Mouse (Mus musculus): ENCODE results near the gene 2610002M06Rik.

Gene 2610002M06Rik

GRCm38 (mm10) chrX:107790750-107791493, 25.2 kb downstream of the 2610002M06Rik start:
- Histone ChIP-seq H3K4me3 (replicated peaks; ENCODE audit: low read length) (no peak overlapping the region), H3K27me3 (ENCODE audit: insufficient read depth, low read length) (no peaks in the 10 kb centered on the region), H3K36me3 (ENCODE audit: insufficient read depth, low read length) (no peaks in the 10 kb centered on the region), H3K9me3 (ENCODE audit: low read length) (no peaks in the 10 kb centered on the region), H3K4me1 (replicated peaks; ENCODE audit: low read depth, low read length) (no peaks in the 10 kb centered on the region)
- no peak for TF ChIP-seq NANOG (IDR thresholded peaks at IDR 0.05; ENCODE audit: borderline replicate concordance, low read length)
- TF ChIP-seq POU5F1 (IDR thresholded peaks at IDR 0.05; ENCODE audit: borderline replicate concordance, low read length) = no peak

- no peaks in the 10 kb centered on the region for H3K9me3 ChIP-seq (ENCODE audit: low read length)
- H3K4me1 ChIP-seq (replicated peaks; ENCODE audit: low read depth, low read length) = no peaks in the 10 kb centered on the region
- no peaks in the 10 kb centered on the region for H3K27me3 ChIP-seq (ENCODE audit: insufficient read depth, low read length)
- no peaks in the 10 kb centered on the region for H3K36me3 ChIP-seq (ENCODE audit: insufficient read depth, low read length)
- TF ChIP-seq POU5F1 (IDR thresholded peaks at IDR 0.05; ENCODE audit: borderline replicate concordance, low read length) = no peak
- TF ChIP-seq NANOG (IDR thresholded peaks at IDR 0.05; ENCODE audit: borderline replicate concordance, low read length) = no peak
- TF ChIP-seq CTCF (conservative IDR thresholded peaks at IDR 0.05; ENCODE audit: low read length) = no peak
- no peak overlapping the region for H3K4me3 ChIP-seq (replicated peaks; ENCODE audit: low read length)
These were observed 26.0 kb downstream of the 2610002M06Rik start for GRCm38 (mm10) chrX:107790136-107790535.

GRCm38 (mm10) chrX:107767896-107768295, 48.2 kb downstream of the 2610002M06Rik start:
- TF ChIP-seq POU5F1 (IDR thresholded peaks at IDR 0.05; ENCODE audit: borderline replicate concordance, low read length) (no peak), CTCF (conservative IDR thresholded peaks at IDR 0.05; ENCODE audit: low read length) (no peak), NANOG (IDR thresholded peaks at IDR 0.05; ENCODE audit: borderline replicate concordance, low read length) (no peak)
- H3K36me3 ChIP-seq (ENCODE audit: insufficient read depth, low read length) = no peaks in the 10 kb centered on the region
- H3K4me3 ChIP-seq (replicated peaks; ENCODE audit: low read length) = no peak overlapping the region
- H3K27me3 ChIP-seq (ENCODE audit: insufficient read depth, low read length) = no peaks in the 10 kb centered on the region
- H3K9me3 ChIP-seq (ENCODE audit: low read length) = no peaks in the 10 kb centered on the region
- H3K4me1 ChIP-seq (replicated peaks; ENCODE audit: low read depth, low read length) = no peaks in the 10 kb centered on the region

Data from E14TG2a.4 (cell line).